Mouse (Mus musculus) brain, embryonic 18.5 days (tissue): ENCODE measurements around the gene Synpo2.

ENCODE experiments used
- DNase-seq: peaks from one replicate; pipeline ENCODE4 v3.0.0-alpha.2; 2012; ENCODE audit warnings: low read depth, low spot score

Gene Synpo2

GRCm38 (mm10) chr3:123034752-123035151 lies 201.2 kb downstream of the Synpo2 start, which contains the start of gene Myoz2:
Gene Myoz2 (minus strand): TSS chr3:123035015.
- DNase-seq: no peak

GRCm38 (mm10) chr3:123033804-123034203 lies 202.1 kb downstream of the Synpo2 start:
- DNase-seq: no peak
